Mouse (Mus musculus): ENCODE results near the gene Atg9a.

Atg9a gene

GRCm38 (mm10) chr1:75216797-75217585, 25.0 kb upstream of the Atg9a start:
- in situ Hi-C loops (cut with MboI, MseI), result loop anchor here (10.0 kb wide), 3 partner anchors 92 to 622 kb away; partner anchors contain the start of genes Dnpep (in 1 of the 2) and Nhej1 (in 1 of the 2)

- in situ Hi-C loops (cut with MboI, MseI), result loop anchor here (10.0 kb wide), 3 partner anchors 91 to 621 kb away; partner anchors contain the start of genes Dnpep (in 1 of the 2) and Nhej1 (in 1 of the 2)
These were observed 23.8 kb upstream of the Atg9a start for GRCm38 (mm10) chr1:75215785-75216184.

- in situ Hi-C loops (cut with MboI, MseI), result loop anchor here (10.0 kb wide), 3 partner anchors 90 to 620 kb away; partner anchors contain the start of genes Dnpep (in 1 of the 2) and Nhej1 (in 1 of the 2)
These were observed 22.9 kb upstream of the Atg9a start for GRCm38 (mm10) chr1:75214886-75215285.

GRCm38 (mm10) chr1:75214442-75214841, 22.4 kb upstream of the Atg9a start:
- in situ Hi-C loops (cut with MboI, MseI), result loop anchor here (10.0 kb wide), 3 partner anchors 90 to 620 kb away; partner anchors contain the start of genes Dnpep (in 1 of the 2) and Nhej1 (in 1 of the 2)

GRCm38 (mm10) chr1:75213096-75213495, 21.1 kb upstream of the Atg9a start:
- in situ Hi-C loops (cut with MboI, MseI), result loop anchor here (10.0 kb wide), 3 partner anchors 88 to 618 kb away; partner anchors contain the start of genes Dnpep (in 1 of the 2) and Nhej1 (in 1 of the 2)

- in situ Hi-C loops (cut with MboI, MseI), result loop anchor here (10.0 kb wide), 3 partner anchors 88 to 618 kb away; partner anchors contain the start of genes Dnpep (in 1 of the 2) and Nhej1 (in 1 of the 2)
These were observed 20.5 kb upstream of the Atg9a start for GRCm38 (mm10) chr1:75212542-75212941.

GRCm38 (mm10) chr1:75211141-75211708, 19.2 kb upstream of the Atg9a start:
- in situ Hi-C loops (cut with MboI, MseI), result loop anchor here (10.0 kb wide), 3 partner anchors 86 to 616 kb away; partner anchors contain the start of genes Dnpep (in 1 of the 2) and Nhej1 (in 1 of the 2)

- in situ Hi-C loops (cut with MboI, MseI), result loop anchor here (10.0 kb wide), 3 partner anchors 86 to 616 kb away; partner anchors contain the start of genes Dnpep (in 1 of the 2) and Nhej1 (in 1 of the 2)
These were observed 18.4 kb upstream of the Atg9a start, which contains the start of the genes Glb1l and Stk16 for GRCm38 (mm10) chr1:75210136-75211087. Gene Glb1l (minus strand): TSS chr1:75210813. Gene Stk16 (plus strand): TSS chr1:75210838.

- in situ Hi-C loops (cut with MboI, MseI), result no loop called here
These were observed 17.1 kb upstream of the Atg9a start for GRCm38 (mm10) chr1:75208967-75209678.

GRCm38 (mm10) chr1:75201236-75201635, 9.2 kb upstream of the Atg9a start:
- in situ Hi-C loops (cut with MboI, MseI), result no loop called here

- in situ Hi-C loops (cut with MboI, MseI), result loop anchor here in 1 of 2 experiments (10.0 kb wide), 1 partner anchor 138 kb away; no protein-coding TSS in a partner anchor
These were observed 456 bp upstream of the Atg9a start for GRCm38 (mm10) chr1:75192452-75192851.

GRCm38 (mm10) chr1:75191258-75191621, 756 bp downstream of the Atg9a start:
- in situ Hi-C loops (cut with MboI, MseI), result loop anchor here in 1 of 2 experiments (10.0 kb wide), 1 partner anchor 136 kb away; no protein-coding TSS in a partner anchor

GRCm38 (mm10) chr1:75190577-75190976, 1.4 kb downstream of the Atg9a start:
- in situ Hi-C loops (cut with MboI, MseI), result loop anchor here in 1 of 2 experiments (10.0 kb wide), 1 partner anchor 136 kb away; no protein-coding TSS in a partner anchor

GRCm38 (mm10) chr1:75187914-75188483, 4.0 kb downstream of the Atg9a start:
- in situ Hi-C loops (cut with MboI, MseI), result loop anchor here in 1 of 2 experiments (5.0 kb wide), 1 partner anchor 61 kb away; the partner anchor contains the start of gene Nhej1

GRCm38 (mm10) chr1:75187126-75187525, 4.9 kb downstream of the Atg9a start:
- in situ Hi-C loops (cut with MboI, MseI), result loop anchor here in 1 of 2 experiments (5.0 kb wide), 1 partner anchor 60 kb away; the partner anchor contains the start of gene Nhej1

GRCm38 (mm10) chr1:75185495-75185894, 6.5 kb downstream of the Atg9a start:
- in situ Hi-C loops (cut with MboI, MseI), result loop anchor here in 1 of 2 experiments (5.0 kb wide), 1 partner anchor 58 kb away; the partner anchor contains the start of gene Nhej1

GRCm38 (mm10) chr1:75182160-75182559, 9.8 kb downstream of the Atg9a start:
- in situ Hi-C loops (cut with MboI, MseI), result no loop called here

- in situ Hi-C loops (cut with MboI, MseI), result no loop called here
These were observed 10.6 kb downstream of the Atg9a start for GRCm38 (mm10) chr1:75181377-75181870.

GRCm38 (mm10) chr1:75180741-75181140, 11.3 kb downstream of the Atg9a start:
- in situ Hi-C loops (cut with MboI, MseI), result no loop called here
